Mouse (Mus musculus) erythroblast, embryonic 14.5 days (primary cell): ENCODE data around the gene Crb2.

Experiments used
- GATA1 ChIP-seq: IDR thresholded peaks from 2 replicates; pipeline ENCODE4 v1.6.1; 2012; ENCODE audit warnings: low read length, inconsistent platforms, mixed read lengths
- TAL1 ChIP-seq: IDR thresholded peaks from 3 replicates; pipeline ENCODE4 v1.6.1; 2012; ENCODE audit warnings: low read length, inconsistent platforms, mixed read lengths

- no peak for TF ChIP-seq GATA1
- no peak for TF ChIP-seq TAL1
Observed at GRCm38 (mm10) chr2:37839922-37840321, 63.9 kb downstream of the Crb2 start.
